Mouse (Mus musculus) CD8-positive naive resting alpha-beta T cell, adult 2 months (primary cell): ENCODE data around the gene Psma3.

ENCODE experiments used
- DNase-seq, 2 experiments: peaks; one replicate each; pipeline ENCODE4 v3.0.0; 2022; ENCODE audit warnings: low read depth in 2 of 2, low spot score in 2 of 2

Psma3 gene

DNA sequence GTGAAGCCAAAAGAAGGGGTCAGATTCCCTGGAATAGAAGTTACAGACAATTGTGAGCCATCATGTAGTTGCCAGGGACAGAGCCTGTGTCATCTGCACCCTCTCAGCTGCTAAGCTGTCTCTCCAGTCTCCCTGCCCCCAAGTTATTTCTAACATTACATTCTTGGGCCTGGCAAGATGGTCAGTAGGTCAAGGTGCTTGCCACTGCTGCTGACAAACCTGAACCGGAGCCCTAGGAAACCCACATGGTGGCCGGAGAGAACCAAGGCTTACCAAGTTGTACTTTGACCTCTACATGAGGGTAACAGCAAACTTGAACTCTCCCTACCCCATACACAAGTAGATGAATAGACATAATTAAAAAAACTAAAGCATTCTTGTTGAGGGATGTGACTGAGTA is 70.1 kb downstream of the Psma3 start:
- DNase-seq = no peak
